Mouse (Mus musculus) ES-E14 (cell line): ENCODE data around the gene Rtkn2. TPM values are rescaled to one million over a fixed set of nuclear protein-coding genes. Genes with fewer than 3 reads are reported as not detected.

ENCODE experiments used
- DNase-seq: peaks from one replicate; pipeline ENCODE4 v3.0.0-alpha.2; 2013; ENCODE audit warnings: low read depth, low spot score
- H3K27ac ChIP-seq: 2 replicates; pipeline ENCODE4 v1.5.1; 2012; ENCODE audit warnings: low read depth, mild to moderate bottlenecking, low read length, moderate library complexity, mixed read lengths; ENCODE audit not compliant: poor library complexity, insufficient read depth, severe bottlenecking
- H3K36me3 ChIP-seq: 2 replicates; pipeline ENCODE4 v1.6.1; 2012; ENCODE audit warnings: mild to moderate bottlenecking, low read length, moderate library complexity, mixed read lengths; ENCODE audit not compliant: control insufficient read depth, poor library complexity, insufficient read depth, severe bottlenecking
- H3K4me1 ChIP-seq, 2 experiments: fragments of 150-350 bp in 1 of 2; sonication (generic) in 1 of 2; 2 replicates each; pipeline ENCODE4 v1.6.1; 2012; ENCODE audit warnings: low read length in 2 of 2, mild to moderate bottlenecking in 1 of 2, mixed read lengths in 1 of 2; ENCODE audit not compliant: control insufficient read depth in 2 of 2, insufficient read depth in 2 of 2, poor library complexity in 1 of 2
- H3K4me3 ChIP-seq, 2 experiments: fragments of 150-350 bp in 1 of 2; sonication (generic) in 1 of 2; 2 replicates each; pipeline ENCODE4 v1.5.1; 2012; ENCODE audit warnings: low read length in 2 of 2, low read depth in 1 of 2, mild to moderate bottlenecking in 1 of 2, mixed read lengths in 1 of 2; ENCODE audit not compliant: insufficient read depth in 1 of 2, poor library complexity in 1 of 2, severe bottlenecking in 1 of 2
- H3K9ac ChIP-seq: 2 replicates; pipeline ENCODE4 v1.6.1; 2012; ENCODE audit warnings: low read depth, mild to moderate bottlenecking, low read length, mixed read lengths; ENCODE audit not compliant: poor library complexity, insufficient read depth, severe bottlenecking
- H3K9me3 ChIP-seq: fragments of 150-350 bp; sonication (generic); 2 replicates; pipeline ENCODE4 v1.6.1; 2012; ENCODE audit warnings: low read depth, mild to moderate bottlenecking, low read length; ENCODE audit not compliant: control insufficient read depth, insufficient read depth
- CHD2 ChIP-seq: IDR thresholded peaks from 2 replicates; pipeline ENCODE4 v1.6.1; 2014; ENCODE audit warnings: mild to moderate bottlenecking, low read depth, low read length, inconsistent platforms
- HCFC1 ChIP-seq: IDR thresholded peaks from 2 replicates; pipeline ENCODE4 v1.6.1; 2012; ENCODE audit warnings: low read length, inconsistent platforms, borderline replicate concordance; ENCODE audit not compliant: insufficient read depth
- MAFK ChIP-seq: IDR thresholded peaks from 2 replicates; pipeline ENCODE4 v1.6.1; 2014; ENCODE audit warnings: mild to moderate bottlenecking, low read depth, low read length, inconsistent platforms; ENCODE audit not compliant: insufficient read depth
- ZC3H11A ChIP-seq: IDR thresholded peaks from 2 replicates; pipeline ENCODE4 v1.6.1; 2012; ENCODE audit warnings: low read depth, mild to moderate bottlenecking, inconsistent platforms, low read length, borderline replicate concordance
- ZNF384 ChIP-seq: IDR thresholded peaks from 2 replicates; pipeline ENCODE4 v1.6.1; 2012; ENCODE audit warnings: low read depth, low read length, inconsistent platforms
- in situ Hi-C, 2 experiments: fragments of 600-800 bp; cut with MboI; formaldehyde crosslinking; loops; one replicate each; pipeline ENCODE4 v1.15.1; 2025; ENCODE audit warnings: low sequenced_read_pairs in 2 of 2, inconsistent platforms in 1 of 2; ENCODE audit not compliant: unreplicated experiment in 2 of 2
- total RNA-seq: library from RNA; depleted of rRNA; stranded (reverse); fragments of 300-350 nt; gene quantifications from 2 replicates; pipeline ENCODE4 v1.2.3, GENCODE M21; 2012

Gene Rtkn2
- total RNA-seq, 1 experiment, result 6.0 TPM

- Histone ChIP-seq H3K9me3 (no peaks in the 10 kb centered on the region), H3K4me1 (no peaks in the 10 kb centered on the region; a peak in 1 of 4 replicates), H3K4me3 (no peak overlapping the region), H3K27ac (no peak overlapping the region), H3K36me3 (no peaks in the 10 kb centered on the region; the same call in 1 of the 2 replicates), H3K9ac (no peak overlapping the region)
- in situ Hi-C loops, result no loop called here
- DNase-seq, result peak; percentile 54
- TF ChIP-seq MAFK, result no peak
- no peak for TF ChIP-seq HCFC1
- TF ChIP-seq ZC3H11A, result no peak
- TF ChIP-seq CHD2, result no peak
Measured at GRCm38 (mm10) chr10:67984271-67984943, 5.0 kb downstream of the Rtkn2 start.

- Histone ChIP-seq H3K4me1 (no peaks in the 10 kb centered on the region; a peak in 1 of 4 replicates), H3K27ac (no peak overlapping the region), H3K9me3 (no peaks in the 10 kb centered on the region), H3K36me3 (no peaks in the 10 kb centered on the region; the same call in 1 of the 2 replicates), H3K4me3 (no peak overlapping the region), H3K9ac (no peak overlapping the region; the same call in 1 of the 2 replicates)
- in situ Hi-C loops, result no loop called here
- DNase-seq, result no peak
- TF ChIP-seq HCFC1 (no peak), ZC3H11A (no peak), ZNF384 (no peak), CHD2 (no peak), MAFK (no peak)
Measured at GRCm38 (mm10) chr10:67985100-67985499, 5.7 kb downstream of the Rtkn2 start.

GRCm38 (mm10) chr10:67995356-67995755, 16.0 kb downstream of the Rtkn2 start:
- Histone ChIP-seq H3K9me3 (no peaks in the 10 kb centered on the region), H3K4me1 (0 out of 4 replicates have a peak, but pooled peaks cover 0 to 1% of the 10 kb centered on the region in 2 experiments), H3K4me3 (peak overlapping the region in 1 of 2 experiments; percentile 47; a peak in 1 of 4 replicates), H3K27ac (no peak overlapping the region), H3K9ac (0 out of 2 replicates have a peak overlapping the region, but pooled peaks have one; percentile 36), H3K36me3 (peaks cover 2% of the 10 kb centered on the region; the same call in 1 of the 2 replicates)
- TF ChIP-seq HCFC1 (no peak), ZC3H11A (no peak)
- peak; percentile 25 for DNase-seq
- in situ Hi-C loops, result no loop called here

- Histone ChIP-seq H3K9ac (no peak overlapping the region), H3K27ac (no peak overlapping the region), H3K9me3 (no peaks in the 10 kb centered on the region), H3K36me3 (peaks cover 2% of the 10 kb centered on the region; the same call in 1 of the 2 replicates), H3K4me3 (no peak overlapping the region), H3K4me1 (0 out of 4 replicates have a peak, but pooled peaks cover 0 to 1% of the 10 kb centered on the region in 2 experiments)
- in situ Hi-C loops, result no loop called here
- DNase-seq, result peak; percentile 39
- TF ChIP-seq MAFK (no peak), ZC3H11A (no peak), ZNF384 (no peak), CHD2 (no peak), HCFC1 (no peak)
Measured at GRCm38 (mm10) chr10:67996171-67996570, 16.8 kb downstream of the Rtkn2 start.
